Mouse (Mus musculus): ENCODE results near the gene Apba2.

Apba2 gene

GRCm38 (mm10) chr7:64533374-64533773, 31.9 kb downstream of the Apba2 start:
- DNase-seq: no peak

- DNase-seq: no peak
Observed at GRCm38 (mm10) chr7:64535269-64535668, 33.8 kb downstream of the Apba2 start.

GRCm38 (mm10) chr7:64539450-64540148, 38.1 kb downstream of the Apba2 start:
- no peak for DNase-seq

- DNase-seq: no peak
Observed at GRCm38 (mm10) chr7:64546801-64547200, 45.3 kb downstream of the Apba2 start.

GRCm38 (mm10) chr7:64550856-64551255, 49.4 kb downstream of the Apba2 start:
- peak; percentile 30 for DNase-seq

- DNase-seq: no peak
Observed at GRCm38 (mm10) chr7:64552523-64553190, 51.2 kb downstream of the Apba2 start.

GRCm38 (mm10) chr7:64561711-64562498, 60.4 kb downstream of the Apba2 start:
- DNase-seq: no peak

GRCm38 (mm10) chr7:64564891-64565571, 63.5 kb downstream of the Apba2 start:
- DNase-seq: no peak

- DNase-seq: no peak
Observed at GRCm38 (mm10) chr7:64566371-64567243, 65.1 kb downstream of the Apba2 start.

- DNase-seq: no peak
Observed at GRCm38 (mm10) chr7:64568722-64569121, 67.2 kb downstream of the Apba2 start.

GRCm38 (mm10) chr7:64569676-64570075, 68.2 kb downstream of the Apba2 start:
- no peak for DNase-seq

GRCm38 (mm10) chr7:64570914-64571313, 69.4 kb downstream of the Apba2 start:
- DNase-seq: no peak

- DNase-seq: no peak
Observed at GRCm38 (mm10) chr7:64574144-64574543, 72.6 kb downstream of the Apba2 start.

GRCm38 (mm10) chr7:64576519-64576951, 75.0 kb downstream of the Apba2 start:
- DNase-seq: no peak

GRCm38 (mm10) chr7:64578176-64578575, 76.7 kb downstream of the Apba2 start:
- DNase-seq: no peak

- no peak for DNase-seq
Observed at GRCm38 (mm10) chr7:64579887-64580286, 78.4 kb downstream of the Apba2 start.

- DNase-seq: no peak
Observed at GRCm38 (mm10) chr7:64580293-64580692, 78.8 kb downstream of the Apba2 start.

GRCm38 (mm10) chr7:64582358-64582757, 80.9 kb downstream of the Apba2 start:
- DNase-seq: no peak

- no peak for DNase-seq
Observed at GRCm38 (mm10) chr7:64583670-64584121, 82.2 kb downstream of the Apba2 start.

GRCm38 (mm10) chr7:64586133-64586532, 84.6 kb downstream of the Apba2 start:
- no peak for DNase-seq

GRCm38 (mm10) chr7:64586571-64586970, 85.1 kb downstream of the Apba2 start:
- no peak for DNase-seq

All from right cerebral cortex, postnatal 4 days (tissue).